Mouse (Mus musculus) left cerebral cortex, postnatal 10 days (tissue): ENCODE data around the gene Lgr4. TPM values are rescaled to one million over a fixed set of nuclear protein-coding genes. Genes with fewer than 3 reads are reported as not detected.

Experiments
- DNase-seq, 2 experiments: peaks; one replicate each; pipeline ENCODE4 v3.0.0; 2021 to 2022; ENCODE audit warnings: low spot score in 2 of 2, mixed read lengths in 1 of 2; ENCODE audit errors: extremely low spot score in 1 of 2
- intact Hi-C: fragments of 180-260 bp; cut with DNase I; formaldehyde crosslinking; loops from one replicate; pipeline ENCODE4 v1.15.1; 2025
- total RNA-seq, 2 experiments: library from RNA; stranded (reverse); gene quantifications; 2 replicates each; pipeline ENCODE4 v1.2.3; 2021

Gene Lgr4
- total RNA-seq, 2 experiments from 2014 or later, result 19.6 to 21.2 TPM

GRCm38 (mm10) chr2:109992448-109993073, 75.1 kb downstream of the Lgr4 start:
- DNase-seq, result no peak
- intact Hi-C loops, result no loop called here

- intact Hi-C loops, result no loop called here
- DNase-seq, result no peak
Observed at GRCm38 (mm10) chr2:109993404-109993803, 76.0 kb downstream of the Lgr4 start.

- DNase-seq, result no peak
- intact Hi-C loops, result no loop called here
Observed at GRCm38 (mm10) chr2:109995061-109995460, 77.6 kb downstream of the Lgr4 start.

- DNase-seq, result no peak
- intact Hi-C loops, result no loop called here
Observed at GRCm38 (mm10) chr2:109996411-109996810, 79.0 kb downstream of the Lgr4 start.

GRCm38 (mm10) chr2:110004668-110005067, 87.2 kb downstream of the Lgr4 start:
- no peak for DNase-seq
- intact Hi-C loops, result no loop called here

- no peak for DNase-seq
Observed at GRCm38 (mm10) chr2:110005164-110005563, 87.7 kb downstream of the Lgr4 start.

GRCm38 (mm10) chr2:110005596-110006239, 88.3 kb downstream of the Lgr4 start:
- no peak for DNase-seq
- intact Hi-C loops, result no loop called here

More at GRCm38 (mm10) chr2:110005164-110005563, 87.7 kb downstream of the Lgr4 start:
- intact Hi-C loops, result no loop called here

- no peak for DNase-seq
- intact Hi-C loops, result no loop called here
Observed at GRCm38 (mm10) chr2:110007423-110008267, 90.2 kb downstream of the Lgr4 start.

GRCm38 (mm10) chr2:110009449-110009848, 92.0 kb downstream of the Lgr4 start:
- no peak for DNase-seq
- intact Hi-C loops, result no loop called here

GRCm38 (mm10) chr2:110012184-110012725, 94.8 kb downstream of the Lgr4 start:
- intact Hi-C loops, result loop anchor here (10.0 kb wide), 1 partner anchor 97 kb away; the partner anchor contains the start of gene Lgr4
- DNase-seq, result no peak

- no peak for DNase-seq
- intact Hi-C loops, result loop anchor here (5.0 to 10.0 kb wide), 2 partner anchors 102 to 185 kb away; partner anchors contain the start of gene Lgr4
Observed at GRCm38 (mm10) chr2:110017087-110017486, 99.6 kb downstream of the Lgr4 start.

- intact Hi-C loops, result loop anchor here (5.0 to 10.0 kb wide), 2 partner anchors 103 to 184 kb away; partner anchors contain the start of gene Lgr4
- DNase-seq, result peak; percentile 90 to 95
Observed at GRCm38 (mm10) chr2:110017616-110018505, 100.4 kb downstream of the Lgr4 start, which contains the start of gene Ccdc34. Gene Ccdc34 (plus strand): TSS chr2:110017817.

- intact Hi-C loops, result loop anchor here (5.0 to 10.0 kb wide), 2 partner anchors 105 to 183 kb away; partner anchors contain the start of gene Lgr4
Observed at GRCm38 (mm10) chr2:110019656-110020055, 102.2 kb downstream of the Lgr4 start.

GRCm38 (mm10) chr2:110020430-110020829, 103.0 kb downstream of the Lgr4 start:
- no peak for DNase-seq
- intact Hi-C loops, result no loop called here

More at GRCm38 (mm10) chr2:110019656-110020055, 102.2 kb downstream of the Lgr4 start:
- DNase-seq, result no peak

GRCm38 (mm10) chr2:110036265-110036664, 118.8 kb downstream of the Lgr4 start:
- intact Hi-C loops, result no loop called here
- DNase-seq, result no peak

- intact Hi-C loops, result no loop called here
- DNase-seq, result no peak
Observed at GRCm38 (mm10) chr2:110036665-110037064, 119.2 kb downstream of the Lgr4 start.

GRCm38 (mm10) chr2:110037221-110037620, 119.8 kb downstream of the Lgr4 start:
- no peak for DNase-seq
- intact Hi-C loops, result no loop called here

GRCm38 (mm10) chr2:110038341-110038740, 120.9 kb downstream of the Lgr4 start:
- intact Hi-C loops, result no loop called here
- DNase-seq, result no peak
